Mouse (Mus musculus) neural tube, embryonic 13.5 days (tissue): ENCODE results near the gene Tnfrsf1a. TPM values are rescaled to one million over a fixed set of nuclear protein-coding genes. Genes with fewer than 3 reads are reported as not detected.
A peak's percentile ranks its signal among the peaks of the same experiment; 100 is the strongest.

Experiments
- ATAC-seq: fragments of 200-750 bp; cut with Nextera tagmentation; 2 replicates; pipeline ENCODE4 v1.8.0; 2017; ENCODE audit warnings: low read depth, mild to moderate bottlenecking, moderate TSS enrichment, moderate library complexity
- H3K27ac ChIP-seq: fragments of 300-500 bp; sonication (generic); replicated peaks from 2 replicates; pipeline ENCODE4 v1.5.1; 2015; ENCODE audit warnings: moderate library complexity, mild to moderate bottlenecking, inconsistent platforms
- H3K27me3 ChIP-seq: fragments of 300-500 bp; sonication (generic); 2 replicates; pipeline ENCODE4 v1.6.1; 2015; ENCODE audit warnings: mild to moderate bottlenecking, inconsistent platforms
- H3K36me3 ChIP-seq: fragments of 300-500 bp; sonication (generic); 2 replicates; pipeline ENCODE4 v1.6.1; 2015; ENCODE audit warnings: mild to moderate bottlenecking, inconsistent platforms
- H3K4me1 ChIP-seq: fragments of 300-500 bp; sonication (generic); replicated peaks from 2 replicates; pipeline ENCODE4 v1.6.1; 2015; ENCODE audit warnings: inconsistent platforms
- H3K4me2 ChIP-seq: fragments of 300-500 bp; sonication (generic); 2 replicates; pipeline ENCODE4 v1.6.1; 2015; ENCODE audit warnings: inconsistent platforms, mild to moderate bottlenecking, moderate library complexity
- H3K4me3 ChIP-seq: fragments of 300-500 bp; sonication (generic); 2 replicates; pipeline ENCODE4 v1.5.1; 2015; ENCODE audit warnings: mild to moderate bottlenecking, inconsistent platforms
- H3K9ac ChIP-seq: fragments of 300-500 bp; sonication (generic); 2 replicates; pipeline ENCODE4 v1.6.1; 2015; ENCODE audit warnings: moderate library complexity, mild to moderate bottlenecking, inconsistent platforms
- H3K9me3 ChIP-seq: fragments of 300-500 bp; sonication (generic); 2 replicates; pipeline ENCODE4 v1.6.1; 2016; ENCODE audit warnings: inconsistent platforms
- WGBS: fragments of 180-500 bp; shearing (Covaris S2); methylation state at CpG from one replicate; pipeline ENCODE4 v1.1.7; 2015; 5-methylcytosine and 5-hydroxymethylcytosine counted together
- polyA plus RNA-seq: library from polyadenylated mRNA; unstranded; fragments of >200 nt; fragmentation: Nextera tagmentation; extraction: Ambion mirVana; gene quantifications from 2 replicates; pipeline ENCODE4 v1.2.1, GENCODE M21; 2015

Tnfrsf1a gene
- polyA plus RNA-seq, 1 experiment from 2014 or later = 17.5 TPM

DNA sequence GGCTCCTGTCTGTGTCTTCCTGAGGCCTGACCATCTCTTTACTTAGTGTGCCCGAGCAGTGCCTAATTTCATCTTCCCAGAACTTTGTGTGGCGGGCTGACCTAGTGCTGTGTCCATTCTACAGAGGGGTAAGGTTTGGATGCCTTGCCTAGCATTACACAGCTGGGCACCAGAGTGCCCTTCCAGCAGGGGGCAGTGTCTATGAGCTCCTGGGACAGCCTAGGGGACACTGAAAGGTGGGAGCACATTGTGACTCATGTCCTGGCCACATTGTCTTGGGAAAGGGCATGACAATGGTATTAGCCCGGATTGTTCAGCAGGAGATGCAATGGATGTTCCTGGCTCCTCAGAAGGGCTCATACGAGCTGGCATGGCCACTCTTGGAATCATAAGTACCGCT is 20.9 kb upstream of the Tnfrsf1a start:
- no peak overlapping the region for H3K9ac ChIP-seq
- H3K4me2 ChIP-seq = no peak overlapping the region
- WGBS = 81% methylated on average over 5 of the region's 5 CpGs
- H3K27me3 ChIP-seq = peaks cover 7% of the 10 kb centered on the region
- no peak overlapping the region for H3K27ac ChIP-seq
- no peak overlapping the region for H3K4me3 ChIP-seq
- no peaks in the 10 kb centered on the region for H3K36me3 ChIP-seq
- peaks cover 5% of the 10 kb centered on the region; the same call in 1 of the 2 replicates for H3K4me1 ChIP-seq
- H3K9me3 ChIP-seq = no peaks in the 10 kb centered on the region
- ATAC-seq = no peak

DNA sequence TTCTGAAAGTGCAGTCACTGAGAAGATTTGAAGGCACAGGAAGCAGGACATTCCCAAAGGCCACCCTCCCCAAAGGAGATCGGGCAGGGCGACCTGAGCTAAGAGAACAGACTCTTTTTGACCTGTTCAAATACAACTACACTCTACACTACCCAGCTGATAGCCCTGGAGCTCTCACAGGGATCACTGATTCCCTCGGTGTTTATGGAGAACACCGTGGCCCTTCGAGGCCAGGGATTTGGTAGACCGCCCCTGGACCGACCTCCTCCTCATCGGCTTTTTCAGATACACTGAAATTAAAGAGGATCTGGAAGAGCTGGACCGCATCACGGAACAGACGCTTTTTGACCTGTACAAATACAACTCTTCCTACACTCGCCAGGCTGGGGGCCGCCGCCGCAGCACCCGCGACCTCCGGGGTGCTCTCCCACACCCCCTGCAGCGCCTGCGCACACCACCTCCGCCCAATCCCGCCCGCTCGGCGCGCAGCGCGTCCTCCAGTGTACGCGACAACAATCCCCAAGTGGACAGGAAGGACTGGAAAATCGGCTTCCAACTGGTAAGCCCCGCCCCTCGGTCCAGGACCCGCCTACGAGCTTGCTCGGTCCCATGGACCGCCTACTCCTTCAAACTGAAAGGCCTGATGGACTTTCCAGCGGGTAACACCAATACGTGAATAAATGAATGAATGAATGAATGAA is 18.4 kb upstream of the Tnfrsf1a start:
- Histone ChIP-seq H3K9ac (peak overlapping the region; percentile 68), H3K27me3 (no peaks in the 10 kb centered on the region), H3K4me2 (peak overlapping the region; percentile 75), H3K9me3 (no peaks in the 10 kb centered on the region), H3K4me3 (peak overlapping the region; percentile 47), H3K4me1 (peaks cover 5% of the 10 kb centered on the region; the same call in 1 of the 2 replicates), H3K27ac (no peak overlapping the region), H3K36me3 (no peaks in the 10 kb centered on the region)
- ATAC-seq = peak; percentile 90
- WGBS = under 1% methylated on average over 39 of the region's 39 CpGs

DNA sequence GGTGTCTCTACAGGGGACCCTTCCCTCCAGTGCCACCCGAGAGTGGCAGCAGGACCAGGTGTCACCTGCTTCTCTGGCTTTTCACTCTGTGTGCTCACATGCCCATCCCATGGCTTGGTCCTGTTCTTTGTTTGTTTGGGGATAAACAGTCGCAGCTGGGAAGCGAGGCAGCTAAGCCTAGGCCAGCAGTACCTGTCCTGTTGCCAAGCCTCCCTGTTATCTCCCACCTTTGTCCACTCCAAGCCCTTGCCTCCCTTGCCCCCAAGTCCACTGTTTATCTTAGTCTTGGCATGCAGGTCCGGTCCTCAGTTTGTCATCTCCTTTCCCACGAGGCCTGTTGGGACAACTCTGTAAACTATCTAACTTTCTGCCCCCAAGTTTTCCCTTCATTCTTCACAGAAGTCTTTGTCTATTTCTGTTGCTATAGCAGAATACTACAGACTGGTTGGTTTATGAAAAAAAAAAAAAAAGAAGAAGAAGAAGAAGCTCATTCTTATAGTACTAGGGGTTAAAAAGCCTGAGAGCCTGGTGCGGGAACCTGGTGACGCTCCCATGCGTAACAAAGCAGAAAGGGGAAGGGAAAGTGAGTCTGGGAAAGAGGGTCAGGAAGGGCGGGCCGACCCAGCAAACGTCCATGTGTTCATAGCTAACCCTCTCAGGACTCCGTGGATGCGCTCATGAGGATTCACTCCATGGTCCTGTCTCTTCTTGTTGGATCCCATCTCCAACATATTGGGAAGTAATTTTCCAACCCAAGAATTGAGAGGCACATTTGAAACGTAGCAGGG is 15.9 kb upstream of the Tnfrsf1a start:
- no peak for ATAC-seq
- Histone ChIP-seq H3K9me3 (no peaks in the 10 kb centered on the region), H3K9ac (no peak overlapping the region), H3K36me3 (no peaks in the 10 kb centered on the region), H3K4me1 (peaks cover 5% of the 10 kb centered on the region; the same call in 1 of the 2 replicates), H3K4me3 (no peak overlapping the region), H3K4me2 (no peak overlapping the region), H3K27ac (no peak overlapping the region), H3K27me3 (no peaks in the 10 kb centered on the region)
- 79% methylated on average over 14 of the region's 14 CpGs for WGBS

DNA sequence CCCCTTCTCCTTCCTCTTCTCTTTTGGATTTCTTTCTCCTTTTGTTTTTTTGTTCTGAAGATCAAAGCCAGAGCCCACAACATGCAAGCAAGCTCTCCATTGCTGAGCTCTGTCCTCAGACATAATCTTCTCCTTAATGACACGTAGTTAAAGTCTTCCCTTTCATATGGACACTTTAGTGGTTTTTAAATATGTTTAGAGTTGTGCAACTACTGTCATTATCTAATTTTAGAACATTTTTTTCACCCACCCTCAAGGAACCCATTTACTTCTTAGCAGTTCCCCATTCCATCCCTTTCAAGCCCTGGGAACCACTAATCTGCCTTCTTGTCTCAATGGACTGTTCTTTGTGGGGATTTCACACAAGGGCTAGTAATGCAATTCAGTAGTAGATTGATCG is 14.8 kb upstream of the Tnfrsf1a start:
- Histone ChIP-seq H3K4me1 (peaks cover 5% of the 10 kb centered on the region; the same call in 1 of the 2 replicates), H3K9ac (no peak overlapping the region), H3K9me3 (no peaks in the 10 kb centered on the region), H3K27ac (no peak overlapping the region), H3K4me2 (no peak overlapping the region), H3K27me3 (no peaks in the 10 kb centered on the region), H3K36me3 (no peaks in the 10 kb centered on the region), H3K4me3 (no peak overlapping the region)
- 39% methylated on average over 2 of the region's 2 CpGs for WGBS
- no peak for ATAC-seq

DNA sequence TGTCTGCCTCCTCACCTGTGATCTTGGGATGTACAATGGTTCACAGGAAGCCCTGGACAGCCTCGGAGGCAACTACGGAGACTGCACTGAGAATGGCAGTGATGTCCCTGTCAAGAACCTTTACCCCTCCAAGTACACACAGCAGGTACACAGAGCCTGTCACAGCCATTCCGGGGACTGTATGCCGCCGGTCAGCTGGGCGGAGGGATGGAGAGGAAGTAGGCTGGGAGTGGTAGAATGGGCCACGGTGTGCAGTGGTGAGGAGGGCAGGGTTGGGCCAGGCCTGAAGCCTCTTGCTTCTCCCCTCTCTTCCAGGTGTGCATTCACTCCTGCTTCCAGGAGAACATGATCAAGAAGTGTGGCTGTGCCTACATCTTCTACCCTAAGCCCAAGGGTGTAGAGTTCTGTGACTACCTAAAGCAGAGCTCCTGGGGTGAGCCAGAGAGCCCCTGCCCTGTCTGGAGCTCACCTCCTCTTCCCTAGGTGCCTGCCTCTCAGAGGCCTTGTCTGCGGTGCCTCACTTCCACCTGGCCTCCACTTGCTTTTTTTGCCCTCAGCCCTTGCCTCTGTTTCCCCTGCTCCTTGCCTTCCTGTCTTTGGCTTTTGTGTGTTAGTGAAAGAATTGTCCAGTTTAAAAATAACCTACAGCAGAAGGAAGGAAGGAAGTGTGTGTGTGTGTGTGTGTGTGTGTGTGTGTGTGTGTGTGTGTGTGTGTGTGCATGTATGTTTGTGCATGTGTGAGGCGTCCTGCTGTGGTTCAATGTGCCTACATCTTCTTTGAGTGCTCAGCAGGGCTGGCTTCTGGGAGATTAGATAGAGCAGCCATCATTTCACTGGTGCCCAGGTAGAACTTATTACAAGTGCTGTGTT is 10.1 kb upstream of the Tnfrsf1a start:
- no peak for ATAC-seq
- Histone ChIP-seq H3K27me3 (no peaks in the 10 kb centered on the region), H3K36me3 (no peaks in the 10 kb centered on the region), H3K9me3 (no peaks in the 10 kb centered on the region), H3K4me1 (no peaks in the 10 kb centered on the region), H3K4me3 (no peak overlapping the region), H3K9ac (no peak overlapping the region), H3K27ac (no peak overlapping the region), H3K4me2 (no peak overlapping the region)
- WGBS = 78% methylated on average over 9 of the region's 9 CpGs

DNA sequence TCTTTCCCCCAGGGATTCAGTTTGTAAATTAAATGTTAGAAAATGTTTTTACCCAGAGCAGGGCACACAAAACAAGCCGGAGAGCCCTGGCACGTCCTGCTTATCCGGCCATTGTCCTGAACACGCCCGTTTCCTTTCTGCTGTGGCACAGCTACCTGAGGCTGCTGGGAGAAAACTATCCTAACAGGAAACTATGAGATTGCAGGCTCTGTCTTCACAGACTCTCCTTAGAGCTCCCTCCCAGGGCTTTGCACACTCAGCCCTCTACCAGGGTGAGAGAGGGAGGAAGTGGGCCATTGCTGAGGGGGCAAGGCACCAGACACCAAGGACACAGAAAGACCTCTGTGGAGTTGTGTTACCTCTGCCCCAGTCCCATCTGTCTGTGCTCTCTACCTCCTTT is 8.9 kb upstream of the Tnfrsf1a start:
- WGBS = 78% methylated on average over 5 of the region's 5 CpGs
- Histone ChIP-seq H3K4me2 (no peak overlapping the region), H3K9me3 (no peaks in the 10 kb centered on the region), H3K4me1 (no peaks in the 10 kb centered on the region), H3K9ac (no peak overlapping the region), H3K36me3 (no peaks in the 10 kb centered on the region), H3K27me3 (no peaks in the 10 kb centered on the region), H3K27ac (peak overlapping the region; percentile 42; the same call in 1 of the 2 replicates), H3K4me3 (no peak overlapping the region)
- ATAC-seq = no peak

DNA sequence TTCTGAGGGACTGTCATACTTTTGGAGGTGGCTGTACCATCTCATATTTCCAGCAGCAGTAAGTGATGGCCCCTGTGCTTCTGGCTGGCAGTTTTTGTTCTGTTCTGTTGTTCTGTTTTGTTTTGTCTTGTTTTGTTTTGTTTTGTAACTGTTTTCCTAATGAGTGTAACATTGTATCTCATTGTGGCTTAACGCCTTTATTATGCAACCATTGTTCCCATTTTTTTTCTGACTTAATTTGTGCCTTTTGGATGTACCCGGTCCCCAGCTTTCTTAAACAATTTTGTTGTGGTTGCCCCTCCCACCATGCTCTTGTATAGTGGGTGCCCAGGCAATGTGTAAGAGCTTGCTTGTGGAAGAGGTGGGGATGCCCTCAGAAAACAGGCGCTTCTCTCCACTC is 7.0 kb upstream of the Tnfrsf1a start:
- Histone ChIP-seq H3K4me3 (no peak overlapping the region), H3K4me1 (no peaks in the 10 kb centered on the region), H3K27ac (no peak overlapping the region), H3K4me2 (no peak overlapping the region), H3K9me3 (no peaks in the 10 kb centered on the region), H3K9ac (no peak overlapping the region), H3K27me3 (no peaks in the 10 kb centered on the region), H3K36me3 (no peaks in the 10 kb centered on the region)
- WGBS = 42% methylated on average over 3 of the region's 3 CpGs
- ATAC-seq = no peak

DNA sequence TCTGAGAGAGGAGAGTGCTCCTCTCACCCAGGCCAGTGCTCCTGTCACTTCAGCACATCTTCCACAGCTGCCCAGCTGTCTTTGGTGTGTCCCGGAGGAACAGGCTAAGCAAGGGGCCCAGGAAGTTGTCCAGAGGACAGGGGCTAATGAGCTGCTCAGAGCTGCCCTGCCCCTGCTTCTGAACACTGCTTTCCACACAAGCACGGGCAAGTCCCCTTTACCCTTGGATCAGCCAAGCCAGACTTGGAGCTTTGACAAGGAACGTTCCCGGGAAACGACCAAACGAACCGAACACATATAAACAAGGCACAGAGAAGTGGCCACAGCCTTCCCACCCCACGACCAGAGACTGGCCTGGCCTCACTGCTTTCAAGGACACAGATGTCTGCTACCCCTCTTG is 5.1 kb upstream of the Tnfrsf1a start:
- Histone ChIP-seq H3K9ac (no peak overlapping the region), H3K27ac (no peak overlapping the region), H3K36me3 (no peaks in the 10 kb centered on the region), H3K4me2 (no peak overlapping the region), H3K9me3 (no peaks in the 10 kb centered on the region), H3K27me3 (peaks cover 10% of the 10 kb centered on the region), H3K4me3 (no peak overlapping the region), H3K4me1 (peaks cover 5% of the 10 kb centered on the region)
- ATAC-seq = no peak
- 54% methylated on average over 8 of the region's 8 CpGs for WGBS

DNA sequence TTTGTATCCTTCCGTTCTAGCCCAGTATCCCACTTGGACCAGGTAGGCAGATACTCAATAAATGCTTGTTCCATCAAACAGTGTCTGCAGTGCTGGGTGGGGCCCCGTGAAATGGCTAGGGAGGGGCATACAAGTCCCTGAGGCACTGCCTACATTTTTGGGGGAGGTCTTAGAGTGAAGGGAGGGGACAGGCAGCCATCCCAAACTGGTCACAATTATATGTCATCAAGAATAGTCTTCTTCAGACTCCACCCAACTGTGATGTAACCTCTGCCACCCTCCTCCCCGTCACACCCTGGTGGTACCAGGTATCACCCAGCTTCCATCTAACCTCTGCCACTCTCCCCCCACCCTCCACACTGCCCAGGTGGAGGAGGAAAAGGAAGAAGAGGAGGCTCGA is 4.3 kb upstream of the Tnfrsf1a start:
- peaks cover 12% of the 10 kb centered on the region for H3K27me3 ChIP-seq
- H3K9me3 ChIP-seq = no peaks in the 10 kb centered on the region
- 68% methylated on average over 4 of the region's 4 CpGs for WGBS
- H3K4me1 ChIP-seq = peaks cover 13% of the 10 kb centered on the region
- no peaks in the 10 kb centered on the region for H3K36me3 ChIP-seq
- H3K9ac ChIP-seq = no peak overlapping the region
- H3K4me2 ChIP-seq = no peak overlapping the region
- no peak overlapping the region for H3K4me3 ChIP-seq
- ATAC-seq = no peak
- no peak overlapping the region for H3K27ac ChIP-seq

DNA sequence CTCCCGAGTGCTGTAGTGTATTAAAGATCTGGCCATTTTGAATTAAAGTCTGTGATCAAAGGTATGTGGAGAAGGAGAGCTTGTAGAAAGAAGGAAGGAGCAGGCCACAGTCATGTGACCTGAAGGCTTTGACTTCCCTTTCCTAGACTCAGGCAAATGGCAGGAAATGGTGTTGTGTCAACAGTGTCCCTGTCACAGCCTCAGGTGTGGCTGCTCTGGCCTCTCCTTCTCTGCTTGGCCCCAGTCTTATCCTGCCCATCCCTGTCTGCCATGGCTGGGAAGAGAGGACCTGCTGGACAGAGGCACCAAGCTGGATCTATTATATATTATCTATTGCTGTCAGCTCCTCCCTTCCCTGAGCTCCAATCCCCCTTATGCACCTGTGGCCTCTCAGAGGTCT is 3.5 kb upstream of the Tnfrsf1a start:
- H3K9ac ChIP-seq = no peak overlapping the region
- H3K36me3 ChIP-seq = no peaks in the 10 kb centered on the region
- peaks cover 19% of the 10 kb centered on the region for H3K27me3 ChIP-seq
- no peak for ATAC-seq
- no peak overlapping the region for H3K4me2 ChIP-seq
- H3K4me1 ChIP-seq = peaks cover 20% of the 10 kb centered on the region
- H3K9me3 ChIP-seq = no peaks in the 10 kb centered on the region
- 90% methylated on average over 1 of the region's 1 CpGs for WGBS
- no peak overlapping the region for H3K27ac ChIP-seq
- no peak overlapping the region for H3K4me3 ChIP-seq

DNA sequence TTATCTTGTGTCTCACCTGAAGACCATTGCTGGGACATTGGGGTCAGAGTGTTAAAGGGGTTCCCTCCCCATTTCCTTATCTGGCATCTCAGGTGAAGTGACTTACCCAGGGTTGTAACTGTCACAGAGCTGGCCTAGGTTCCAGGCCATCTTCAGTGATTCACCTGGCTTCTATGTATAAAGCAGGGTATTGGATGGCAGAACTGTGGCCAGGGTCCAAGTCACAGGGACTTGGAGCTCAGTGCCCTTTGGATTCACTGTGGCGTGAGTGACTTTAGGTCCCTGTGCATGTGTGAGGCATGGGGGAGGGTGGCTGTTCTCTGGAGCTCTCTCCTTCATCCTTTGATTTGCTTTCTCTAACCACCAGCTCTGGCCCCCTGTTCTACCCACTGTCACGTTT is 3.1 kb upstream of the Tnfrsf1a start:
- Histone ChIP-seq H3K9ac (no peak overlapping the region), H3K4me1 (peaks cover 23% of the 10 kb centered on the region), H3K4me2 (no peak overlapping the region), H3K27ac (no peak overlapping the region), H3K36me3 (no peaks in the 10 kb centered on the region), H3K27me3 (peaks cover 19% of the 10 kb centered on the region), H3K9me3 (no peaks in the 10 kb centered on the region), H3K4me3 (no peak overlapping the region)
- ATAC-seq = no peak
- 56% methylated on average over 2 of the region's 2 CpGs for WGBS
